Mouse (Mus musculus) thymus, adult 18-20 months (tissue): Measurements from ENCODE around the gene Gdpd5.
"Not testable (repeated sequence)": the region's sequence is repeated elsewhere in the genome, so short reads cannot be mapped to it uniquely, and the experiment has no call there.

Experiments
- DNase-seq, 2 experiments: peaks; one replicate each; pipeline ENCODE4 v3.0.0; 2022; ENCODE audit warnings: mixed read lengths in 2 of 2

Gene Gdpd5

GRCm38 (mm10) chr7:99374325-99374724 lies 6.9 kb upstream of the Gdpd5 start:
- DNase-seq, result not testable (repeated sequence)

- peak; percentile 36 to 42 for DNase-seq
These were observed 5.8 kb upstream of the Gdpd5 start for GRCm38 (mm10) chr7:99375455-99375854.

- DNase-seq, result no peak
These were observed 2.3 kb upstream of the Gdpd5 start for GRCm38 (mm10) chr7:99378870-99379269.

DNA sequence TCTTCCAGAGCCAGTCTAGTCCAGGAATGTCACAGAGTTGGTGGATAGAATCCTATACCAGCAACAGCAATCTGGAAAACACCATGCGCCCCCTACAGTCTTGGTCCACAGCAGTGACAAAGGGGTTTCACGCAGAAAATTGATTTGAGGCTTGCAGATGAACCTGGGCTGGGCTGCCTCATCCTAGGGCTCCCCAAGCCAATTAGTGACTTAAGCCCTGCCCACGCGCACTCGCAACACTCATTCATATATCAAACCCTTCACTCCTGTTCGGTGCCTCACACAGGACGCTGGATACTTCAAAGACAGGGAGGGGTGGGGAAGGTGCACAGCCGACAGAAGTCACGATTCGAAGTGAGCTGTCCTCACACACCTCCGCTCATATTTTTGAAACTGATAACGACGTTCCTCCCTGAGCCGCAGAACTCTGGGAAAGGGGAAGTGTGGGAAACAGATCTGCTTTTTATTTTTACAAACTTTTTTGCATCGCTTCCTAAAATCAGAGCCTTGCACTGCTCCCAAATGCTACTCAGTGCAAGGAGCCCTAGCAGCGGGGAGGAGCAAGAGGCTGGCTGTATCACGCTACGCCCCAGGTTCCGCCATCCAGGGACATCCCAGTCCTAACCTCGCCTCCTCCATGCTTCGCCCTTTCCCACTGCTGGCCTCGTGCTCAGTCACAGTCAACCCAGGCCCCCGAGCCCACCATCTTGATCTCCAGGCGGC lies 562 bp upstream of the Gdpd5 start:
- peak in 1 of 2 experiments; percentile 15 for DNase-seq

- DNase-seq, result peak in 1 of 2 experiments; percentile 25
These were observed 1.1 kb downstream of the Gdpd5 start for GRCm38 (mm10) chr7:99382088-99383000.

- no peak for DNase-seq
These were observed 2.0 kb downstream of the Gdpd5 start for GRCm38 (mm10) chr7:99383246-99383645.

DNA sequence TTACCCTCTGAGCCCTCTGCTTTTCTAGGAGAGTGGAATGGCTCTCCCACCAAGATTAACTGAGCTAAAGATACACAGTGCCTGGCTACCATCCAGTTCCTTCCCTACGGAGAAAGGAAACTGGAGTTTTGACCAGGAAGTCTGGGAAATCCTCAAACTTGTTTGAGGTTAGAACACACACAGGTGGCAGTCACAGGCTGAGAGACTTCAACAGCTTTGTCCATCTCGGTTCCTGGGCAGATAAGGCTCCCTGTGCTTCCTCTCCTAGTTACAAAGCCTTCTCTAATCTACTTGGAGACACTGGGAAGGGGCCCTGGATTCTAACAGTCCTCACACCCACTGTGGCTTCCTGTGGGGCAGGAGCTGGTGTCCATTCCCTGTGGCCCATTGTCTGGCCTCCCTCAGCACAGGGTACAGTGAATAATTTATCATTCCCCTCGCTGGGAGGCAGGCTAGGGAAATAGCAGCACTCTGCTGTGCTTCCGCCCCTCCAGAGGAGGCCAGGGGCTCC lies 2.9 kb downstream of the Gdpd5 start:
- no peak for DNase-seq

DNA sequence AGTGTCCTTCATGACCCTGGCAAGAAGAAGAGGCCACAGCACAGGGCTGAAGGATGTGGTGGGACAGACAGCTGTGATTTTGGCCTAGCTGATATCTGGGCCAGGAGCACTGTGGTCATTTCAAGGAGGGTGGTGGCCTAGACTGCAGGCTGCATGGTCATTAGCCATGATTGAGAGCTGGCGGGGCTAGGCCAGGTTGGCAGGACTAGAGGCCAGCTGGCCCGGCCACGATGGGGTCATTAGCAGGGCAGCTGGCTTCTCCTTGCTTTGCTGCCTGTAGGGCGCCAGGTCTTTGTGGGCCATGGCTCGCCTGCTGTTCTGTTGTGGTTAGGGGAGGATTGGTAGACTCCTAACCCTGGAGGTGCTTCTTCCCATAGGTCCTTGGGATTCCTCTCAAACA lies 4.8 kb downstream of the Gdpd5 start:
- no peak for DNase-seq

DNA sequence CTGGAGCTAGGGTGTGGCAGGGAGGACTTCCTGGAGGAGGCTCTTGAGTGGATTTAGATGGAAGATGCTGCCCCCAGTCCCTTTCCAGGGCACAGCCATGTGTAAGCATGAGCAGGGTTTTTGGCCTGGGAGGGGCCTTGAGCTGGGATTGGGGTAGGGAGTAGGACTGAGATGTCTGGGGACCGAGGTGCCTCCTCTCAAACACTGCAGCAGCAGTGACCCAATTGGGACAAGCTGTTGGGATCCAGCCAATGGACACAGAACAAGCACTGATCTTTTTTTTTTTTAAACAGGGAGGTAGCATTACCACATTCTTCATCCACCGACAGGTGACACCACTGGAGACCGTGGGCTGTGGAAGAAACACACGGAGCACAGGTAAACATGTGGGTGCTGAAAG lies 5.6 kb downstream of the Gdpd5 start:
- DNase-seq, result no peak

DNA sequence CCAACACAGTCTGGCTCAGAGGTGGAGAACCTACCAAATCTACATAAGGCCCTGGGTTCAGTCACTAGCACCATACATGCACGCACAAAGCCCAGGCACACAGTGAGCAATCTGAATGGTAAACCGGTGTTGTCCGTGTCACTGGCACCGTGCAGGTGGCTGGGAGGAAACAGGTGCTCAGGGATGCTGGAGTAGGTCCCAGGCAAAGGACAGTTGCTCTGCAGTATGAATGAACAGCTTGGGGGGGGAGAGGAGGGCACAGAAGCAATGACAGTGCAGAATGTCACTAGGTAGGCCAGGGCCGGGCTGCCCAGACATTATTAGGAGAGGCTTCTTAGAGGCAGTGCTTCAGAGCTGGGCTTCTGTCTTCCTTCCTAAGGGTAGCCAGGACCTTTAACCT lies 6.1 kb downstream of the Gdpd5 start:
- DNase-seq, result no peak

DNA sequence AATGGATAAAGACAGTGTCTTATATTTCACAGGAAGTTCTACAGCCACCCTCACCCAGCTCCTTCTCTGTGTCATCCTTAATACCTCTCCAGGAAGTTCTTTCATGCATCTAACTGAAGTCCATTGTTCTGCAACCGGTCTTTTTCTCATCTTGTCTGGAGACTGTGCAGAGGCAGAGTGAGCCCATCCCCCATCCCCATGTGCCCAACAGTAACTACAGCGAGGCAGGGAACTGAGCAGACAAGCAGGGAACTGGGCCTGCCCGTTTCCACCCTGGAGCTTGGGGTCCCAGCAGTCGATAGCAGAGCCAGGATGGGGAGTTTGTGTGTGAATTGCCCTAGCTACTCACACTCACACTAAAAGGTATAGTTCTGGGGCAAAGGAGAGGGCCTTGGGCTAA lies 9.3 kb downstream of the Gdpd5 start:
- no peak for DNase-seq

GRCm38 (mm10) chr7:99392696-99393095 lies 11.5 kb downstream of the Gdpd5 start:
- no peak for DNase-seq

DNA sequence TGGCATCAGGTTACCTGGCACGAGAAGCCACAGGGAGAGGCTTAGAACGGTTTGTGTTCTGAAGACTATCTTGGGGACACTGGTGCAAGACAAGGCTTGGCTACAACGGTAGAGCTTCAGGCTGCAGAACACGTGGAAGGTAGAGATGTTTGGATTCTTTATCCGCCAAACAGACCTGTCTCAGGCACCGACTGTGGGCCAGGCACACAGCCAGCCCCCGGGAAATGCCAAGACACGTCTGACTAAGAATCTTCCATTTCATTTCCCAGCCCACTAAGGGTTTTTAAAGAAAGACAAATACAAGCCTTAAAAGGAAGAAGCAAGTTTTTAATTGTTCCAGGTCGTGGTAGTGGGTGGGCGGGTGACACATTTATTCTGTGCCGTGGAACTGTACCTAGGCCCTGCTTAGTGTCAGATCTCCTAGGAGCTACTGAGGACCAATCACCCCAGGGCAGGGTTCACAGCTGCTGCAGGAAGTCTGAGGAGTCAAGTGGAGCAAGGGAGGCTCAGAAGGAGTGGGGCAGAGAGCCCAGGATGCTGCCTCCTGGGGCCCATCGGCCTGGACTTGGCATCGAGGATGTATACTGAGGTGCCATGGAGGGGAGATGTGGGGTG lies 12.6 kb downstream of the Gdpd5 start:
- DNase-seq, result no peak

DNA sequence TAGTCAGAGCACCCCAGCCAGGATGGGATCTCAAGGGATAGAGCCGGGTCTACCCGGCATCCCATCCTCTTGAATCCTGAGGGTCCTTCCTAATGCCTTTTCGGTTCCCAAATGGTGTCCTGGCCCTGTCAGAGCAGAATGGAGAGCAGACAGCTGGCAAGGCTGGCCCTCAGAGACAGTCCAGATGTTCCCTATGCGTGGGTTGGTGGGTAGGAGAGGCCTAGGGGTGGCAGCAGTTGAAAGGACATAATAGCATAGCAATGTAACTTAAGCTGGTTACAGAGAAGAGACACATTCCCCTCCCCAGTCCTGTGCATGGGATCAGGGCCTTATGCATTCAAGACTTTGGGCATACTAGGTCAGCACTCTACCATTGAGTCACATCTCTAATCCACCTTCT lies 14.2 kb downstream of the Gdpd5 start:
- DNase-seq, result no peak

- no peak for DNase-seq
These were observed 14.8 kb downstream of the Gdpd5 start for GRCm38 (mm10) chr7:99395908-99396616.

DNA sequence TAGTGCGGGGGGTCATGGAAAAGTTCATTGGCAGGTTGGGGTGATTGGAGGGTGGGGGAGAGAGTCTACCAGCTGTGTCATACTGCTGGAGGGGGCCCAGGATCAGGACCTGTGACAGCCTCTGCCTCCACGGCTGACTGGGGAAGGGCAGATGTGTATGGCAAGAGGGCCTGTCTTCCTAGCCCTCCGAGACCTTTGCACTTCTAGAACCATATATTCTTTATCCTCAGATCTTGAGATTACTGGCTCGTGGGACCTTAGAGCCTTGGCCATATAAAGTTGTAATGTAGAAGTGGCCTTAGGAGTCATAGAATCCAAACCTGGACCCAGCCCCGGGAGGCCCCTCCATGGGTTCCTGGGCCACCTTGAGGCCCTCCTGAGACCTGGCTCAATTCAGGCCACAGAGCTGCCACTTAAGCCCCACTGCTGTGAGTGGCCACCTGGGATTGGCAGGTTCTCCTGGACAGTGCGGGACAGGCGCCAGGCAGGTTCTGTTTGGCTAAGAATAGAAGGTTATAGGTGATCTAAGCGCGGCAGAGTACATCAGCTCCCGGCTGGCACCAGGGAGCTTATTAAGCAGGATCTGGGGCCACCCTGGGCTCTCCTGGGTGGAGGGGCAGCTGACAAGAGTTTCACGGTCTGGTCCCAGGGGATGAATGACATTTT lies 15.9 kb downstream of the Gdpd5 start:
- DNase-seq, result no peak

- DNase-seq, result no peak
These were observed 20.2 kb downstream of the Gdpd5 start for GRCm38 (mm10) chr7:99401373-99401772.

DNA sequence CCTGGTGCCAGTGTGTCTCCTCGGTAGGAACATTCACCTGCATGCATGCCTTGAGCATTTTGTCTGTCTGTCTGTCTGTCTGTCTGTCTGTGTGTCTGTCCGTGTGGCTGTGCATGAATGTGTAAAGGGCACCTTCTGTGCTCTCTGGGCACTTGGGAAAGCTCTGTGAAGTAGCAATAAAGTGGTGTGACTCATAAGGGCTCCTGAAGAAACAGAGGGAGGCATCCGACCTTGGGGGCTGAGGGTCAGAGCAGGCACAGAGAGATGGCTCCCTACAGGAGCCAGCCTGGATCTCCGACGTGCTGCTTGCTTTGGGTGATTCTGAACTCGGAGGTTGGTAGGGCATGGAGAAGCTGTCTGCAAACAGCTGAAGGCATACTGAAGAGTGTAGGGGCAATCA lies 21.3 kb downstream of the Gdpd5 start:
- no peak for DNase-seq

DNA sequence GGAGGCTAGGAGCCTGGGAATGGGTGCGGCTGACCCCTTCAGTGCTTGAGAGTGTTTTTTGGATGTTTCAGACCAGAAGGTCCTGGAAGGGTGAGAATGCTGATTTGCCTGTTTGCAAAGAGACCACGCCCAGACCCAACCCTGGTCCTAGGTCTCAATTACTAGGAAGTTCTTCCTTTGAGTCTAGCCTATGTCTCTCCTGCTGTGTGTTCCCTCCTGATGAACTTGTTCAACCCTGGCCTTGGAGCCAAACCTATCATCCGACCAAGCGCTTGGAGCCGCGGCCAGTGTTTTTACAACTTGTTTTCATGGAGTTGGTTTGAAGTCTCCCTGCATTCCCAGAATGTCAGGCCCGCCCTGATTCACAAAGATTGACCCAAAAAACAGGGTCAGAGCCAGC lies 22.0 kb downstream of the Gdpd5 start:
- DNase-seq, result no peak

DNA sequence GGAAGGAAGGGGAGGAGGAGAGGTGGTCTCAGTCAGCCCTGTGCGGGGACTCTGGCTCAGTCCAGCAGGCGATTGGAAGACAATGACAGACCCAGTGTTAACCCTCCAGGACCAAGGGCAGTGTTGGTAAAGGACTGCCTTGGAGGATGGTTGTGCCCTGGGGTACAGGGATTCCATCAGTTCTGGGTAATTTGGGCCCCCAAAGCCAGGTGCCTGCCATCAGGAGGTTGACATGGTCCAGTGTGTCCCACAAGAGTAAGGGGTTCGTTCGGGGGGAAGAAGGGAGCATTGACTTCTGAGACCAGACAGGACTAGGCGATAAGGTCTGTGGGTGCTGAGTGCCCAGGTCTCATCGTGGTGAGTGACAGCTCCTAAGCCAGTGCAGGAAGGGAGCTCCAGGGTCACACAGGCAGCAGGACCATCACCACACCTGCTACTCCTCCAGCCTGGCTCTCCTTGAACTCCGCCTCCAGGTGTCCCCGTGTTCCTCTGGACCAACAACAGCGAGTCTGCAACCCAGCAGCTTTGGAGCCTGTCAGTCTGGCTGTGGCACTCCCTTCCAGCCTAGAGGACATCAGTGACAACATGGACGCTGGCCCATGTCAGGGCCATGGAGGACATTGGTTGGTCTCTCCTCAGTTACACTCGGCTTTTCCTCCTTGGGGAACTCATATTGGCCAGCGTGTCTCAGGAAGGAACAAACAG lies 23.0 kb downstream of the Gdpd5 start:
- DNase-seq, result no peak

- DNase-seq, result no peak
These were observed 24.4 kb downstream of the Gdpd5 start for GRCm38 (mm10) chr7:99405386-99406155.
